Mouse (Mus musculus) stomach, adult 2 months (tissue): ENCODE data around the gene Pdpn. TPM values are rescaled to one million over a fixed set of nuclear protein-coding genes. Genes with fewer than 3 reads are reported as not detected.

Source experiments
- polyA plus RNA-seq: library from polyadenylated mRNA; depleted of rRNA; stranded (reverse); fragments of >200 nt; gene quantifications from 2 replicates; pipeline ENCODE4 v1.2.3, GENCODE M21; 2012; rRNA removed

The Pdpn gene
- polyA plus RNA-seq = 1.6 and 2.1 TPM in 2 replicates

GRCm38 (mm10) chr4:143299325-143300070 is at the start of gene Pdpn:
TSS of gene Pdpn (minus strand) at chr4:143299564.

Other genes starting within 250 kb of the Pdpn start
- gene Prdm2, start 86.6 kb downstream of the Pdpn start, polyA plus RNA-seq = 2.3 and 3.6 TPM in 2 replicates
- gene Lrrc38, start 50.2 kb upstream of the Pdpn start, polyA plus RNA-seq = not detected in 2 replicates
- gene Pramel1, start 94.9 kb upstream of the Pdpn start, polyA plus RNA-seq = not detected in 2 replicates
- gene Pramef8, start 112.9 kb upstream of the Pdpn start, polyA plus RNA-seq = 1.6 and 2.3 TPM in 2 replicates
- not detected in 2 replicates for gene Oog4, start 150.8 kb upstream of the Pdpn start, polyA plus RNA-seq
- gene Gm13043, start 211.8 kb upstream of the Pdpn start, polyA plus RNA-seq = not detected in 2 replicates
- not detected in 2 replicates for gene Gm13040, start 236.4 kb upstream of the Pdpn start, polyA plus RNA-seq